Mouse (Mus musculus) MEL (cell line): ENCODE data around the gene Rapgef2. TPM values are rescaled to one million over a fixed set of nuclear protein-coding genes. Genes with fewer than 3 reads are reported as not detected.

Experiments used
- DNase-seq: peaks from one replicate; pipeline ENCODE4 v3.0.0; 2011; ENCODE audit warnings: low read depth, low spot score
- H3K27ac ChIP-seq: 2 replicates; pipeline ENCODE4 v1.5.1; 2012; ENCODE audit warnings: low read depth, mild to moderate bottlenecking, control low read depth, low read length, moderate library complexity; ENCODE audit not compliant: control insufficient read depth
- H3K27me3 ChIP-seq, 2 experiments: fragments of 150-350 bp in 1 of 2; sonication (generic) in 1 of 2; 2 replicates each; pipeline ENCODE4 v1.6.1; 2012; ENCODE audit warnings: low read length in 2 of 2, mild to moderate bottlenecking in 2 of 2, improper control_type of control experiment in 1 of 2, moderate library complexity in 1 of 2; ENCODE audit not compliant: insufficient read depth in 2 of 2, control insufficient read depth in 1 of 2
- H3K36me3 ChIP-seq, 2 experiments: 2 replicates each; pipeline ENCODE4 v1.6.1; 2012 to 2014; ENCODE audit warnings: low read length in 2 of 2, improper control_type of control experiment in 1 of 2, inconsistent platforms in 1 of 2, mild to moderate bottlenecking in 1 of 2; ENCODE audit not compliant: insufficient read depth in 2 of 2, control insufficient read depth in 1 of 2
- H3K4me1 ChIP-seq, 2 experiments: fragments of 150-350 bp in 1 of 2; sonication (generic) in 1 of 2; 2 replicates each; pipeline ENCODE4 v1.6.1; 2012; ENCODE audit warnings: low read length in 2 of 2, improper control_type of control experiment in 1 of 2, mild to moderate bottlenecking in 1 of 2; ENCODE audit not compliant: insufficient read depth in 2 of 2, control insufficient read depth in 1 of 2
- H3K4me3 ChIP-seq, 2 experiments: fragments of 150-350 bp in 1 of 2; sonication (generic) in 1 of 2; 2 replicates each; pipeline ENCODE4 v1.5.1; 2012; ENCODE audit warnings: low read depth in 2 of 2, low read length in 2 of 2, mild to moderate bottlenecking in 2 of 2, moderate library complexity in 2 of 2, control low read depth in 1 of 2, improper control_type of control experiment in 1 of 2; ENCODE audit not compliant: control insufficient read depth in 1 of 2, insufficient read depth in 1 of 2
- H3K79me2 ChIP-seq: 2 replicates; pipeline ENCODE4 v1.6.1; 2012; ENCODE audit warnings: mild to moderate bottlenecking, low read length, moderate library complexity; ENCODE audit not compliant: control insufficient read depth, poor library complexity, insufficient read depth
- H3K9ac ChIP-seq: 2 replicates; pipeline ENCODE4 v1.6.1; 2012; ENCODE audit warnings: low read depth, mild to moderate bottlenecking, control low read depth, low read length, moderate library complexity; ENCODE audit not compliant: control insufficient read depth, poor library complexity, severe bottlenecking
- H3K9me3 ChIP-seq: fragments of 150-350 bp; sonication (generic); replicated peaks from 2 replicates; pipeline ENCODE4 v1.6.1; 2012; ENCODE audit warnings: mild to moderate bottlenecking, low read length, improper control_type of control experiment, moderate library complexity; ENCODE audit not compliant: insufficient read depth
- CHD2 ChIP-seq: IDR thresholded peaks from 2 replicates; pipeline ENCODE4 v1.6.1; 2011; ENCODE audit warnings: low read length, improper control_type of control experiment
- CTCF ChIP-seq, 3 experiments: IDR thresholded peaks in 2 of 3; conservative IDR thresholded peaks in 1 of 3; 2 replicates each; pipeline ENCODE4 v1.5.1; 2011 to 2012; ENCODE audit warnings: low read length in 3 of 3, low read depth in 2 of 3, mild to moderate bottlenecking in 2 of 3, improper control_type of control experiment in 1 of 3, inconsistent platforms in 1 of 3, mixed read lengths in 1 of 3, moderate library complexity in 1 of 3; ENCODE audit not compliant: control insufficient read depth in 1 of 3, insufficient read depth in 1 of 3, poor library complexity in 1 of 3, severe bottlenecking in 1 of 3
- ELF1 ChIP-seq: IDR thresholded peaks from 2 replicates; pipeline ENCODE4 v1.6.1; 2014; ENCODE audit warnings: low read depth, mild to moderate bottlenecking, inconsistent platforms, low read length, improper control_type of control experiment, moderate library complexity
- EP300 ChIP-seq, 2 experiments: IDR thresholded peaks; 2 replicates each; pipeline ENCODE4 v1.6.1; 2011; ENCODE audit warnings: improper control_type of control experiment in 2 of 2, low read length in 2 of 2, low read depth in 1 of 2, mild to moderate bottlenecking in 1 of 2
- ETS1 ChIP-seq: IDR thresholded peaks from 2 replicates; pipeline ENCODE4 v1.6.1; 2012; ENCODE audit warnings: low read depth, mild to moderate bottlenecking, inconsistent platforms, low read length, improper control_type of control experiment, moderate library complexity
- GABPA ChIP-seq: IDR thresholded peaks from 2 replicates; pipeline ENCODE4 v1.6.1; 2012; ENCODE audit warnings: low read depth, mild to moderate bottlenecking, inconsistent platforms, low read length, improper control_type of control experiment, moderate library complexity
- GATA1 ChIP-seq: IDR thresholded peaks from 2 replicates; pipeline ENCODE4 v1.6.1; 2011; ENCODE audit warnings: low read depth, low read length, improper control_type of control experiment
- KAT2A ChIP-seq: conservative IDR thresholded peaks from 2 replicates; pipeline ENCODE4 v1.6.1; 2012; ENCODE audit warnings: low read depth, low read length, improper control_type of control experiment, inconsistent platforms
- MYC ChIP-seq: IDR thresholded peaks from 2 replicates; pipeline ENCODE4 v1.6.1; 2011; ENCODE audit warnings: low read depth, mild to moderate bottlenecking, low read length, improper control_type of control experiment, moderate library complexity
- NELFE ChIP-seq: IDR thresholded peaks from 2 replicates; pipeline ENCODE4 v1.6.1; 2011; ENCODE audit warnings: low read depth, low read length, improper control_type of control experiment
- NRF1 ChIP-seq: IDR thresholded peaks from 2 replicates; pipeline ENCODE4 v1.6.1; 2014; ENCODE audit warnings: low read depth, mild to moderate bottlenecking, inconsistent platforms, low read length, improper control_type of control experiment, moderate library complexity; ENCODE audit not compliant: poor library complexity, insufficient read depth, severe bottlenecking
- POLR2A ChIP-seq, 2 experiments: IDR thresholded peaks; 2 replicates each; pipeline ENCODE4 v1.6.1; 2011 to 2012; ENCODE audit warnings: low read length in 2 of 2, mild to moderate bottlenecking in 2 of 2, control low read depth in 1 of 2, improper control_type of control experiment in 1 of 2, low read depth in 1 of 2, moderate library complexity in 1 of 2; ENCODE audit not compliant: control insufficient read depth in 1 of 2, insufficient read depth in 1 of 2, poor library complexity in 1 of 2
- TAL1 ChIP-seq: IDR thresholded peaks from 2 replicates; pipeline ENCODE4 v1.6.1; 2012; ENCODE audit warnings: mild to moderate bottlenecking, inconsistent platforms, low read length, moderate library complexity, mixed read lengths
- TBP ChIP-seq: IDR thresholded peaks from 2 replicates; pipeline ENCODE4 v1.8.0; 2011; ENCODE audit warnings: low read depth, low read length, improper control_type of control experiment
- TCF12 ChIP-seq: IDR thresholded peaks from 2 replicates; pipeline ENCODE4 v1.6.1; 2014; ENCODE audit warnings: low read depth, mild to moderate bottlenecking, inconsistent platforms, low read length, improper control_type of control experiment, moderate library complexity
- polyA plus RNA-seq, 2 experiments: library from polyadenylated mRNA; stranded (reverse) in 1 of 2; unstranded in 1 of 2; fragments of >175 nt in 1 of 2; fragments of >200 nt in 1 of 2; gene quantifications; 2 replicates each; pipeline versions ENCODE4 v1.2.1 to v1.2.4; 2012; ENCODE audit warnings: low replicate concordance in 2 of 2, low read depth in 1 of 2; ENCODE audit not compliant: insufficient read length in 2 of 2, insufficient read depth in 1 of 2, missing spikeins in 1 of 2
- total RNA-seq: library from RNA; depleted of rRNA; stranded (reverse); fragments of 300-350 nt; gene quantifications from 2 replicates; pipeline ENCODE4 v1.2.3, GENCODE M21; 2012

Rapgef2 gene
- total and polyA plus RNA-seq, 3 experiments = 4.2 to 4.6 TPM; not detected in 1

- Histone ChIP-seq H3K4me3 (no peak overlapping the region), H3K9ac (no peak overlapping the region), H3K27ac (no peak overlapping the region), H3K79me2 (peaks cover 8% of the 10 kb centered on the region; the same call in 1 of the 2 replicates)
- TF ChIP-seq ELF1 (no peak), TBP (no peak), KAT2A (no peak), CHD2 (no peak)
- TF ChIP-seq, all 39 proteins: peak for 0
- peaks cover 0 to 38% of the 10 kb centered on the region in 2 experiments; a peak in 2 of 4 replicates for H3K36me3 ChIP-seq
- H3K27me3 ChIP-seq = no peaks in the 10 kb centered on the region
- H3K9me3 ChIP-seq = no peaks in the 10 kb centered on the region
- H3K4me1 ChIP-seq = peaks cover 22 to 25% of the 10 kb centered on the region in 2 experiments
- peak; percentile 26 for DNase-seq
These were observed 58.0 kb downstream of the Rapgef2 start for GRCm38 (mm10) chr3:79228304-79228703.

- Histone ChIP-seq H3K4me1 (peaks cover 16 to 23% of the 10 kb centered on the region in 2 experiments), H3K4me3 (peak overlapping the region; percentile 47 to 62), H3K9me3 (no peaks in the 10 kb centered on the region), H3K36me3 (peaks cover 0 to 34% of the 10 kb centered on the region in 2 experiments; a peak in 2 of 4 replicates), H3K27me3 (no peaks in the 10 kb centered on the region), H3K9ac (peak overlapping the region; percentile 53), H3K79me2 (peaks cover 8% of the 10 kb centered on the region; the same call in 1 of the 2 replicates), H3K27ac (peak overlapping the region; percentile 88)
- TF ChIP-seq EP300 (IDR thresholded peaks at IDR 0.05; ENCODE audit: low read depth in 1 of 2, low read length in 2 of 2) = peak in 1 of 2 experiments; percentile 48; a peak in 2 of 4 replicates
- TF ChIP-seq NRF1 = peak; percentile 74
- TF ChIP-seq ELF1 = 0 out of 2 replicates have a peak, but pooled peaks have one; percentile 15
- TF ChIP-seq ETS1 = 0 out of 2 replicates have a peak, but pooled peaks have one; percentile 17
- TF ChIP-seq GATA1 = peak; percentile 75
- TF ChIP-seq CTCF (IDR thresholded peaks at IDR 0.05 in 2 of 3, conservative IDR thresholded peaks at IDR 0.05 in 1 of 3; ENCODE audit: control insufficient read depth in 1 of 3, insufficient read depth in 1 of 3, low read depth in 2 of 3, low read length in 3 of 3, poor library complexity in 1 of 3, severe bottlenecking in 1 of 3) = no peak
- TF ChIP-seq MYC = 0 out of 2 replicates have a peak, but pooled peaks have one; percentile 12
- TF ChIP-seq GABPA = no peak
- peak; percentile 36; the same call in 1 of the 2 replicates for TF ChIP-seq TCF12
- no peak; the same call in 1 of the 2 replicates for TF ChIP-seq NELFE
- peak; percentile 22; the same call in 1 of the 2 replicates for TF ChIP-seq TAL1
- TF ChIP-seq POLR2A (IDR thresholded peaks at IDR 0.05; ENCODE audit: control insufficient read depth in 1 of 2, insufficient read depth in 1 of 2, low read depth in 1 of 2, low read length in 2 of 2, poor library complexity in 1 of 2) = peak in 1 of 2 experiments; percentile 36; a peak in 2 of 4 replicates
- DNase-seq = peak; percentile 73
These were observed 58.8 kb downstream of the Rapgef2 start for GRCm38 (mm10) chr3:79227356-79228088.
